Comparison of ENCODE assay signal across 23 mouse cellular contexts in the genomic region with DNA sequence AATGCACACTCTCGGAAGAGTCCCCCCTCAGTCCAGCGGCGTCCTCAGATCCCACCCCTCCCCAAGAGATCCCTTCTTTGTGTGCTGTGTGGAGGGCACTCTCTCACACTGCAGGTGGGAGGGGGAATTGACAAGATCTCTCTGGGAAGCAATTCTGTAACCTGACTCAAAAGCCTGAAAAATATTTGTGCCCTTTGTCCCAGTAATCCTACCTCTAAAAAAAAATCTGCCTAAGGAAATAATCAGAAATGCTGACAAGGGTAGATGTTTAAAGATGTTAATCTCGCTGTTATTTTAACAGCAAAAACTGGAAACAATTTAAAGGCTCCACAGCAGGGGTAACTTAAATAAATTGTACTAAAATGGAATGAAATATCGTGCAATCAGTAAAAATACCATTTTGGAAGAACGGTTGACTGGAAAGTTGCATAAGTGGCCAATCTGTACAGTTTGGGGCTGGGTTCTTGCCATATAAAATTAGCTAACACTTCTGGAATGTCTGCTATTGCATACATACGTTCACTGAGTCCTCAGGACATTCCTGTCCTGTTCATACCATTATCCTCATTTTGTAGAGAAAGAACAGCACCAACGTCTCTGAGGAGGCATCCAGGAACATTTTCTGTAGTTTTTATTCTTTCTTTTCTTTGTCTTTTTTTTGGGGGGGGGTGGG. TPM values are rescaled to one million over a fixed set of nuclear protein-coding genes. Genes with fewer than 3 reads are reported as not detected.
DNase-seq lines count a peak whose midpoint lies in the region; ATAC-seq and TF ChIP-seq lines count a peak whose summit lies in the region.
"Had no signal": no experiment of that assay in that cellular context is flagged by ENCODE, and none has a peak within 500 bp of the region (broad histone marks: within the 10 kb centered on the region; RNA-seq: fewer than 3 reads in every experiment).

No protein-coding gene starts in this region.

- H3K9me3 ChIP-seq in limb, embryonic 14.5 days (ENCODE audit: control insufficient read depth, low read length) = no peaks in the 10 kb centered on the region
- H3K9me3 ChIP-seq in limb, embryonic 10.5 days (replicated peaks) = no peaks in the 10 kb centered on the region
- no peaks in the 10 kb centered on the region for H3K9me3 ChIP-seq in midbrain, embryonic 11.5 days (ENCODE audit: control insufficient read depth, low read length)
- no peaks in the 10 kb centered on the region for H3K9me3 ChIP-seq in midbrain, embryonic 13.5 days
- H3K9me3 ChIP-seq in embryonic facial prominence, embryonic 15.5 days (replicated peaks) = no peaks in the 10 kb centered on the region
- H3K9me3 ChIP-seq: midbrain, embryonic 15.5 days had no signal

- 0 out of 2 replicates have a peak, but pooled peaks have one; percentile 28 for ATAC-seq in limb, embryonic 14.5 days (ENCODE audit: low FRiP score, low read depth)
- ATAC-seq in midbrain, embryonic 11.5 days (ENCODE audit: low FRiP score) = no peak
- ATAC-seq in midbrain, embryonic 13.5 days = no peak
- no peak for ATAC-seq in embryonic facial prominence, embryonic 15.5 days (ENCODE audit: insufficient number of reproducible peaks, low FRiP score, low TSS enrichment, low read depth)
- ATAC-seq: forebrain, embryonic 16.5 days; hindbrain, postnatal 0 days; intestine, embryonic 16.5 days; liver, postnatal 0 days; midbrain, embryonic 15.5 days had no signal

- H3K4me2 ChIP-seq in limb, embryonic 14.5 days (replicated peaks; ENCODE audit: low read depth, low read length, severe bottlenecking) = no peak overlapping the region
- H3K4me2 ChIP-seq in midbrain, embryonic 11.5 days = no peak overlapping the region
- no peak overlapping the region for H3K4me2 ChIP-seq in midbrain, embryonic 13.5 days (replicated peaks)
- no peak overlapping the region for H3K4me2 ChIP-seq in embryonic facial prominence, embryonic 15.5 days (replicated peaks)
- H3K4me2 ChIP-seq: heart, embryonic 11.5 days; liver, embryonic 11.5 days; midbrain, embryonic 15.5 days had no signal

- TF ChIP-seq POLR2A in limb, embryonic 14.5 days (IDR thresholded peaks at IDR 0.05; ENCODE audit: borderline replicate concordance, extremely low read depth, insufficient read depth, insufficient read length) = no peak

- H3K27me3 ChIP-seq in limb, embryonic 14.5 days (ENCODE audit: control insufficient read depth, insufficient read depth, low read length) = no peaks in the 10 kb centered on the region
- H3K27me3 ChIP-seq in limb, embryonic 10.5 days (ENCODE audit: low read depth, poor library complexity, severe bottlenecking) = no peaks in the 10 kb centered on the region
- peaks cover 2% of the 10 kb centered on the region; the same call in 1 of the 2 replicates for H3K27me3 ChIP-seq in midbrain, embryonic 11.5 days (ENCODE audit: control insufficient read depth, insufficient read depth, low read length)
- H3K27me3 ChIP-seq in midbrain, embryonic 13.5 days = peaks cover 12% of the 10 kb centered on the region
- no peaks in the 10 kb centered on the region for H3K27me3 ChIP-seq in embryonic facial prominence, embryonic 15.5 days
- H3K27me3 ChIP-seq: midbrain, embryonic 15.5 days had no signal

- no peak overlapping the region for H3K4me3 ChIP-seq in limb, embryonic 14.5 days (replicated peaks; ENCODE audit: low read length)
- no peak overlapping the region for H3K4me3 ChIP-seq in limb, embryonic 10.5 days
- no peak overlapping the region for H3K4me3 ChIP-seq in midbrain, embryonic 11.5 days (ENCODE audit: low read depth, low read length)
- H3K4me3 ChIP-seq in midbrain, embryonic 13.5 days (replicated peaks) = no peak overlapping the region
- no peak overlapping the region for H3K4me3 ChIP-seq in embryonic facial prominence, embryonic 15.5 days (replicated peaks)
- H3K4me3 ChIP-seq: midbrain, embryonic 15.5 days had no signal

- no peak overlapping the region for H3K9ac ChIP-seq in limb, embryonic 14.5 days (ENCODE audit: low read depth, low read length, severe bottlenecking)
- no peak overlapping the region for H3K9ac ChIP-seq in midbrain, embryonic 11.5 days (ENCODE audit: low read length)
- H3K9ac ChIP-seq in midbrain, embryonic 13.5 days (replicated peaks) = no peak overlapping the region
- H3K9ac ChIP-seq in embryonic facial prominence, embryonic 15.5 days = no peak overlapping the region
- H3K9ac ChIP-seq: liver, postnatal 0 days; midbrain, embryonic 15.5 days had no signal

- H3K4me1 ChIP-seq in limb, embryonic 14.5 days (ENCODE audit: control insufficient read depth, insufficient read depth, low read length) = 0 out of 2 replicates have a peak, but pooled peaks cover 5% of the 10 kb centered on the region
- H3K4me1 ChIP-seq in limb, embryonic 10.5 days = peaks cover 14% of the 10 kb centered on the region
- 0 out of 2 replicates have a peak, but pooled peaks cover 3% of the 10 kb centered on the region for H3K4me1 ChIP-seq in midbrain, embryonic 11.5 days (ENCODE audit: control insufficient read depth, insufficient read depth, low read length)
- peaks cover 9% of the 10 kb centered on the region; the same call in 1 of the 2 replicates for H3K4me1 ChIP-seq in midbrain, embryonic 13.5 days (replicated peaks)
- peaks cover 15% of the 10 kb centered on the region; the same call in 1 of the 2 replicates for H3K4me1 ChIP-seq in embryonic facial prominence, embryonic 15.5 days

- 36% methylated on average over 8 of the region's 8 CpGs for WGBS in limb, embryonic 14.5 days
- 79% methylated on average over 8 of the region's 8 CpGs for WGBS in limb, embryonic 10.5 days
- 31% methylated on average over 8 of the region's 8 CpGs for WGBS in midbrain, embryonic 11.5 days
- 33% methylated on average over 8 of the region's 8 CpGs for WGBS in midbrain, embryonic 13.5 days
- 29% methylated on average over 8 of the region's 8 CpGs for WGBS in embryonic facial prominence, embryonic 15.5 days

- DNase-seq in limb, embryonic 14.5 days (ENCODE audit: low spot score) = peak; percentile 65
- no peak for DNase-seq in limb, embryonic 10.5 days (ENCODE audit: low spot score)
- DNase-seq in midbrain, embryonic 11.5 days (ENCODE audit: low spot score, missing footprints) = peak; percentile 86
- DNase-seq in thymus, postnatal 10 days (ENCODE audit: low spot score in 2 of 2) = no peak
- no peak for DNase-seq in cerebellum, adult 11 months
- DNase-seq: adrenal gland, postnatal 14 days; cerebellum, adult 8-10 months; gastrocnemius, postnatal 14 days; heart, adult 11 months; left cerebral cortex, postnatal 4 days; liver, postnatal 0 days; thymus, postnatal 25 days had no signal

- no peak overlapping the region for H3K27ac ChIP-seq in limb, embryonic 14.5 days (replicated peaks; ENCODE audit: low read depth, low read length)
- H3K27ac ChIP-seq in limb, embryonic 10.5 days = no peak overlapping the region
- no peak overlapping the region for H3K27ac ChIP-seq in midbrain, embryonic 11.5 days (ENCODE audit: low read depth, low read length)
- H3K27ac ChIP-seq in midbrain, embryonic 13.5 days = no peak overlapping the region
- H3K27ac ChIP-seq in embryonic facial prominence, embryonic 15.5 days (replicated peaks) = 0 out of 2 replicates have a peak overlapping the region, but pooled peaks have one; percentile 7
- H3K27ac ChIP-seq: hindbrain, postnatal 0 days; kidney, postnatal 0 days; midbrain, embryonic 15.5 days had no signal

- H3K36me3 ChIP-seq in limb, embryonic 14.5 days (ENCODE audit: control insufficient read depth, insufficient read depth, low read length) = no peaks in the 10 kb centered on the region
- H3K36me3 ChIP-seq in limb, embryonic 10.5 days = no peaks in the 10 kb centered on the region
- H3K36me3 ChIP-seq in midbrain, embryonic 11.5 days (ENCODE audit: control insufficient read depth, insufficient read depth, low read length) = no peaks in the 10 kb centered on the region
- H3K36me3 ChIP-seq in midbrain, embryonic 13.5 days = no peaks in the 10 kb centered on the region
- H3K36me3 ChIP-seq in embryonic facial prominence, embryonic 15.5 days = no peaks in the 10 kb centered on the region
- H3K36me3 ChIP-seq: midbrain, embryonic 15.5 days had no signal

RNA-seq across cellular contexts. Expression of a gene that starts 26.5 kb away (rescaled TPM):
- 0.11 and 0.24 TPM in 2 replicates for polyA plus RNA-seq in limb, embryonic 14.5 days (2012; rRNA removed)
- 0.08 TPM in 1 of 2 replicates, not detected in the other for polyA plus RNA-seq in limb, embryonic 14.5 days (2014; fragmentation: Nextera tagmentation; extraction: Ambion mirVana)
- polyA plus RNA-seq in limb, embryonic 10.5 days (2016; fragmentation: Nextera tagmentation; extraction: Ambion mirVana) = 0.10 and 0.14 TPM in 2 replicates
- 0.05 and 0.10 TPM in 2 replicates for polyA plus RNA-seq in midbrain, embryonic 11.5 days (2014; fragmentation: Nextera tagmentation; extraction: Ambion mirVana)
- polyA plus RNA-seq in midbrain, embryonic 13.5 days (2015; fragmentation: Nextera tagmentation; extraction: Ambion mirVana) = 1.7 and 2.0 TPM in 2 replicates
- polyA plus RNA-seq in embryonic facial prominence, embryonic 15.5 days (2015; fragmentation: Nextera tagmentation; extraction: Ambion mirVana) = 0.08 TPM in 1 of 2 replicates, not detected in the other
- polyA plus RNA-seq: heart, embryonic 11.5 days; heart, postnatal 0 days; intestine, embryonic 16.5 days; kidney, postnatal 0 days; large intestine, adult 2 months; liver, embryonic 11.5 days; liver, postnatal 0 days had no signal

Comparison
In these comparisons a context has a peak if more than half of its experiments do, and no peak if none do; other contexts are left out.
1. DNase-seq: peak in limb, embryonic 14.5 days (single experiment) and midbrain, embryonic 11.5 days (single experiment); none in limb, embryonic 10.5 days (single experiment), thymus, postnatal 10 days (0 of 2) and cerebellum, adult 11 months (single experiment).